Mouse (Mus musculus) erythroblast, adult 5-6 weeks (primary cell): ENCODE measurements around the gene Fam234a. TPM values are rescaled to one million over a fixed set of nuclear protein-coding genes. Genes with fewer than 3 reads are reported as not detected.
A peak's percentile ranks its signal among the peaks of the same experiment; 100 is the strongest.
"Not testable (repeated sequence)": the region's sequence is repeated elsewhere in the genome, so short reads cannot be mapped to it uniquely, and the experiment has no call there.

Experiments
- ATAC-seq: replicated peaks from 2 replicates; pipeline ENCODE4 v1.8.0; 2016; ENCODE audit warnings: moderate number of reproducible peaks, mild to moderate bottlenecking, moderate TSS enrichment, inconsistent platforms; ENCODE audit not compliant: poor library complexity, low FRiP score, severe bottlenecking
- total RNA-seq, 2 experiments: library from RNA; stranded (forward) in 1 of 2; stranded (reverse) in 1 of 2; fragments of 150-400 nt in 1 of 2; fragments of 200-764, 138-1000 nt in 1 of 2; gene quantifications; 2 replicates each; pipeline versions ENCODE4 v1.2.3 to v1.2.4; 2015 to 2017; ENCODE audit warnings: low replicate concordance in 2 of 2

Gene Fam234a
- total RNA-seq, 2 experiments from 2014 or later, result 4.2 to 4.8 TPM

DNA sequence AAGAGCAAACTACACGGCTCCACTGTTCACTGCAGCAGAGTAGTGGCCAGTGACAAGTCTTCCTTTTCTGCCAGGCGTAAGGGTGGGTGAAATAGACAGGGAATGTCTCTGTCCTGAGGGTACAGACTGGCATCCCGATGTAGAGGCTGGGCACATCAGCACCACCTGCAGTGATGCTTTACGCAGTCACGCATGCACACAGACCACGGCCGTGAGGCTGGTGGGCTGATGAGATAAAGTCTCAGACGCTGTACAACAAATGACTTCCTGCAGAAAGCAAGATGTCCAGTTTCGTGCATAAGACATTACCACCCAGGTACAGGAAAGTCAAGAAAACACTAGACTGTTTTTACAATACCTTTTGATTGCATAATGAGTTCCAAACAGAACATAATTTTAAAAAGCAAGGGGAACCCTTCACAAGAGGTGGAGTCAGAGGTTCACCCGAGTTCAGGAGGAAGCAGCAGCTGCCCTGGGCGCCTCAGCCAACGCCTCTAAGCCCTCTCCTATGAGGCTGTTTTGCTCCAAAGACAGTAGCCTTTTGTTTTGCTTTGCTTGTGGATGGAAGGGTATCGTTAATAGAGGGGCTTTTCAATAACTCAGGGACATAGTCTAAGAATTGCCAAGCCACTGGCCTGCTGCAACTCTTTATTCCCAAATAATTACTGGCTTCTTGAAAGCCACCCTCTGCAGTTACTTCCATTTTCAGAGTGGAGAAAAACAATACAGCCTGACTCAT lies 8.8 kb downstream of the Fam234a start:
- no peak for ATAC-seq

DNA sequence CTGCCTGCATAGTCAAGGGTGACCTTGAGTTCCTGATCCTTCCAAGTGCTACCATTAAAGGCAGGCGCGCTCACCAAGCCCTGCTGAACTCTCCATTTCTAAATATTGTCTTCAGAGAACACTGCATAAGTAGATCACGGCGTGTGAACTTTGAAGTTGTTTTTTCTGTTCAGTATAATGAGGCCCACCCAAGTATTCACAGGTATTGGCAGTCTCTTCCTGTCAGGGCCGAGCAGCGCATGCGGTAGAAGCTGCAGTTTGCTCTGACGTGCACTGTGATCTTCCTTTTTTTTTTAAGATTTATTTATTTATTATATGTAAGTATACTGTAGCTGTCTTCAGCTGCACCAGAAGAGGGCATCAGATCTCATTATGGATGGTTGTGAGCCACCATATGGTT lies 9.7 kb downstream of the Fam234a start:
- ATAC-seq, result no peak

DNA sequence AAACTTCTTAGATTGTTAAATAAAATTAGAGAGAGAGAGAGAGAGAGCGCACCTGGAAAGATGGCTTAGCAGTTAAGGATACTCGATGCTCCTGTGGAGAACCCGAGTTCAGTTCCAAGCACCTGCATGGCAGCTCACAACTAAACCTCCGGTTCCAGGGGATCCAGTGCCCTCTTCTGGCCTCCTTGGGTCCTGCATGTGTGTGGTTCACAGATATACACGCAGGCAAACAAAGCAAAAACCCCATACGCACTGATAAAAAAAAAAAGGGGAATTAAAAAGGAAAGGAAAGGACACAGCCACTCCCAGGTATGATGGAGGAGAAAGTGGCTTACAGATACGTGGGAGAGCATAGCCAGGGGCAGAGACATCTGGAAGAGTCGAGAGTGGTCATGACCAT lies 11.2 kb downstream of the Fam234a start:
- 0 out of 2 replicates have a peak, but pooled peaks have one; percentile 58 for ATAC-seq

DNA sequence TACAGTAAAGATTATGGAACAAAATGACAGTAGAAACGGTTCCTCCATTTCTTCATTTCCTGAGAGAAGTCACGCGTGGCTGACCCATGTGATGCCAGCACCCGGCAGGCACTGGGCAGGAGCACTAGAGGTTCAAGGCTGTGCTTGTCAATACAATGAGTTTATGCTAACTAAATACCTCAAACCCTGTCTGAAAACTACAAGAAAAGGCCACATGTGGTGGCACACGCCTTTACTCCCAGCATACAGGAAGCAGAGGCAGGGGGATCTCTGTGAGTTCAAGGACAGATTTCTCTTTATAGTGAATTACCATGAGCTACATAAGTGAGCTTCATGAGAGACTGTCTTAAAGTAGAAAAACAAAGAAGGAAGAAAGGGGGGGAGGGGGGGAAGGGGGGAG lies 12.9 kb downstream of the Fam234a start:
- ATAC-seq, result no peak

DNA sequence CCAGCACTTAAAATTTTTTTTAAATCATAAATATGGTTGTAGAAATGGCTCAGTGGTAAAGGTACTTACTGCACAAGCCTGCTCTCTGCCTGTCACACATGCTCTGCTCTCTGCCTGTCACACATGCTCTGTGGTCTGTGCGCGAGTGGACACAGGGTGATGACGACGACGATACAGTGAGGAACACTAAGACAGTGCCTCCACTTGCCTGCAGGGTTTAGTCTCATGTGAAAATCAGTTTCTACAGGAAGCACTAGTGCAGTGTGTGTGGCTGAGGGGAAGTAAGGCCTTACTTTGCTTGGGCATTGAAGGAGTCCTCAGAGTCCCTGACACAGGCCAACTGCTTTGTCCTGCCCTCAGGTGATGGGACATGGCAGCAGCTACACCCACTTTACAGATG lies 14.3 kb downstream of the Fam234a start:
- ATAC-seq, result no peak

DNA sequence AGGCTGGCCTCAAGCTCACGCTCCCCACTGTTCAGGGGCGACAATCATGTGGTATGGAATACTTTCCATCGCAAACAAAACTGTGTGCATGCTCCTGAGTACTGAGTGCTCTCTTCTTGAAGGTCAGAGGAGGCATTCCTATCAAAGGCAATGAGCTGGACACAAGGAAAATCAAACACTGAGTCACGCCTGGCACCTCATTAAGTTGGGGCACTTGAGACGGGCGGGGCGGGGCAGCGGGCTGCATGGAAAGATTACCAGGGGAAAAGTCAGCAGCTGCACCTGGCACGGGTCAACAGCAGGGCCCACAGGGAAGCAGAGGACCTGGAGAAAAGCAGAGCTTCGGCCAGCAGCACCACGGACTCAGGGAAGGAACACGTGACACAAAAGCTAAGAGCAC lies 18.9 kb downstream of the Fam234a start:
- ATAC-seq, result no peak

DNA sequence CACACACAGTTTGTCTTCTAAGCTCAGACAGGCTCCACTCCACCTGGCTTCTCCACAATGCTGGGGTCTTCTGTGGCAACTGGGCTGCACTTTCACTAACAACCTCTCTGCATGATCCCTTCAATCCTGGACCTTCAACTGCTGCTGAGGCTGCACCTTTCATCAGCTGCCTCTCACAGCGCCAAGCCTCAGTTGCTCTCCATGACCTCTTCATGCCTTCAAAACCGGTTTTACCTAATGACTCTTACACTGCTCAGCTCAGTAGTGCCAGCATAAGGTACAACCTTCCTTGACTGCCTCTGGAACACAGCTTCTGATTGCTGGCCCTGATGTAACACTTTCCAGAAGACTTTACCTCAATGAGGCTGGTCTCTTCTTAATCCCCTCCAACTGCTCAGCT lies 22.5 kb downstream of the Fam234a start:
- ATAC-seq, result no peak

DNA sequence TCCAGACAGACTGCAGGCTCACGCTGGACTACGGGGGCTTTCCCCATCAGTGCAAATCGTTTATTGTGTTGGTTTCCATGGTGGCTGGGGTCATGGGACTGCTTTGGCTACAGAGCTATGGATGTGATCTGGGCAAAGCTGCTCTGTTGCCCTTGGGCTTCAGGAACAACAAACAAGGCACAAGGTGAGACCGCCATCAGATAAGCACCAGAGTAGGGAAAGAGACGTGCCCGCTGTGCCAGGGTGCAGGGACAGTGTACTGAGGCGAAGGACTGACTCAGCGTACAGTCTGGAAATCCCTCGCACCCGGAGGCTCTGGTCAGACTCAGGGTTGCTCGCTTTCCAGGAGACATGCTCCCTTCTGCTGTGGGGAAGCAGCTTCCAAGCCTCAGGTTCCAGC lies 31.4 kb downstream of the Fam234a start:
- ATAC-seq, result no peak

DNA sequence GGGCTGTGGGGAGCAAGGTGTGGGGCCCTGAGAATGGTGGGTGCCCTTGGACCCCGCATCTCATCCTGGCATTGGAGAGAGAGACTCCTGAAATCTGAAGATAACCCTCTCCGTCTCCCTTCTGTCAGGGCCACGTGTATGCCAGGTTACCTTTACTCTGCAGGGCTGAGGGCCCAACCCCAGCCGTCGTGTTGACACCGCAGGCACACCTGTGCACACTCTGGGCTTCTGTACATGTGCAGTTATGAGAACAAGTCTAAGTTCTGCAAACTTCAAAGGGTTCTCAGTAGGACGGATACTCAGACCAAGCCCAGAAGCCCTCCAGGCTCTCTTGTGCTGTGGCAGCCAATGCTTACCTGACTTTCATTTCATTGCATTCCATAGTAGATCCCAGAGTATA lies 31.8 kb downstream of the Fam234a start:
- no peak for ATAC-seq

DNA sequence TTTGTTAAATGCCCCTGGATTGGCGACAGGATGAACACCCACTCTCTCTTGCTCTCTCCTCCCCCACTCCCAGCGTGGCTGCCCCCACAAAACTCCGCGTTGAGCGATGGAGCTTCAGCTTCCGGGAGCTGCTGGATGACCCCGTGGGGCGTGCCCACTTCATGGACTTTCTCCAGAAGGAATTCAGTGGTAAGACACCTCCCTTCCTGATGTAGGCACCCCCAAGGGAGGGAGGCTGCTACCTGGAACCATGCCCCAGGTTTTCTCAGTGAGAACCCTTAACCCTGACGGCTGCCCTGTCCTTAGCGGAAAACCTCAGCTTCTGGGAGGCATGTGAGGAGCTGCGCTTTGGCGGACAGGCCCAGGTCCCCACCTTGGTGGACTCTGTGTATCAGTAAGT lies 36.4 kb downstream of the Fam234a start, which contains the start of gene Arhgdig:
Arhgdig (minus strand) TSS at position 101 of the 400 bp plus-strand sequence.
- no peak for ATAC-seq

DNA sequence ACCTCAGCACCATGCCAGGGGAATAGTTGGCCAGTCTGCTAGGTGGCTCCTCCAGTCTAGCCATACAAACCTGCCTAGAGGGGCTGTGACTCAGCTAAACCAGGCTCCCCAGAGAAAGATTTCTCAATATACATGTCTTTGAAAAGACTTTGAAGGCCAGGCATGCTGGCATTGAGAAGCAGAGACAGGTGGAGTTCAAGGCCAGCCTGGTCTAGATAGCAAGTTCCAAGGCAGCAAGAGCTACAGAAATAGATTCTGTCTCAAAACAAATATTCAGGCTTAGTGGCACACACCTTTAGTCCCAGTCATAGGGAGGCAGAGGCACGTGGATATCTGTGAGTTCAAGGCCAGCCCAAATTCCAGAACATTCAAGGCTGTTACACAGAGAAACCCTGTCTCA lies 37.6 kb downstream of the Fam234a start:
- ATAC-seq, result no peak

DNA sequence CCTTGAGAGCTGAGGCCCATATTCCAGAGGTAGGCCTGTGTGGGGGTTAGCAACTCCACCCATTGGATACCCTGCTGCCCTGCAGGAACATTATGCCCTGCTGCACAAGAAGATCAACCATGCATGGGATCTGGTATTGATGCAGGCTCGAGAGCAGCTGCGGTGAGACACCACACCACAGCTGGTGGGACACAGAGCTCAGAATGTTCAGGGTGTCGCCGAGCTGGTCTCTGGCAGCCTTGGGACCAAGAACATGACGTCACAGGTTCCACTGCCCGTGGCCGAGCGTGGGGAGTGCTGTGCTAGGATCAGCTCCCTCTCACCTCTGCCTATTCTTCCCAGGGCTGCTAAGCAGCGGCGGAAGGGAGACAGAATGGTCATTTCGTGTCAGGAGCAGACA lies 39.3 kb downstream of the Fam234a start:
- ATAC-seq, result no peak

DNA sequence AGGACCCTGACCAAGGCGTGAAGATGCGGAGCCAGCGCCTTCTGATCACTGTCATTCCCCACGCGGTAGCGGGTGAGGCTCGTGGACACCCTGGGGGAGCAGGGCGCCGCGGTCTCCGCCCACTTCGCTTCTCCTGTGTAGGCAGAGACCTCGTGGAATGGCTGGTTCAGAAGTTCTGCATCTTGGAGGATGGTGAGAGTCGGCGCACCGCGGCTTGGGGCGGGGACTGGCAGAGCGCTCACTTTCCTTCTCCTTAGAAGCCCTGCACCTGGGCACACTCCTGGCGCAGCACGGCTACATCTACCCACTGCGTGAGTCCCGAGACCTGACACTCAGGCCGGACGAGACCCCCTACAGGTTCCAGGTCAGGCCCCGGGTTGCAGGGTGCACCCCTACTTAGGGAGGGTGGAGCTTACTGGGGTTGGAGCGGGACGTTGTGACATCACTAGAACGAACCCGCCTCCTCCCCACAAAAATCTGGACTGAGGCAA lies 40.7 kb downstream of the Fam234a start:
- ATAC-seq, result 0 out of 2 replicates have a peak, but pooled peaks have one; percentile 18

DNA sequence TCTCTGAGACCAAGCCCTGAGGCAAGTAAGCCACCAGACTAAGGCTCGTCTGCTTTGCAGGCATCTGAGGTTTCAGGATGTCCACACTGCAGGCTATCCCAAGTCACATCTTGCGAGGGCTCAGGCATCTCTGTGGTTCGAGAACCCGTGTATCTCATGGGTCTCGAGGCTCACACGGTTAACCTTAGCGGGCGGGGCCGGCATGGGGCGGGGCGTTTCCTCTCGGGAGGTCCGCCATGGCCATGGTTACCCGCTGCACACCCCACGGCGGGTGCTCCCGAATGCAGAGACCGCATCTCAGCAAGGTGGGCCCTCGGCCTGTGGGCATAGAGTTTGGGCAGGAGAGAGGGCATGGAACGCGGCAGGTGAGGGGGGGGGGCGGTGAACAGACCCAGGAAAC lies 41.3 kb downstream of the Fam234a start, which contains the start of gene Rgs11:
Rgs11 (plus strand) TSS at position 215 of the 400 bp plus-strand sequence.
- no peak for ATAC-seq

DNA sequence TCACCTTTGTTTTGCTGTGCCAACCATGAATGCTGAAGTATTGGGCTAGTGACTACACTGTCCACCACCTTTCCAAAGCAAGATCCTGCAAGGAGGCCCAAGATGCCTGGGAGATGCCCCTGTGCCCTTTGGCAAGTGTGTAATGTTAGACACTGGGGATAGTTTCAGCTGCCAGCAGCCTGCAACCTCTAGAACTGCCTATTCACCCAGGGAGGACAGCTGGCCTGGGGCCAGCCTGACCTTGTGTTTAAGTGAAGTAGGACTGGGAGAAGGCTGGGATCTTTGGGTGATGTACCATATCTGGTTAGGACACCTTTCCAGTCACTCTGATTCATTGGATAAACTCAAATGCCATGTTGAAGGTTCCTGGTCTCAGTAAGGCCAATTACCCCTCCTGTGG lies 42.0 kb downstream of the Fam234a start:
- no peak for ATAC-seq

DNA sequence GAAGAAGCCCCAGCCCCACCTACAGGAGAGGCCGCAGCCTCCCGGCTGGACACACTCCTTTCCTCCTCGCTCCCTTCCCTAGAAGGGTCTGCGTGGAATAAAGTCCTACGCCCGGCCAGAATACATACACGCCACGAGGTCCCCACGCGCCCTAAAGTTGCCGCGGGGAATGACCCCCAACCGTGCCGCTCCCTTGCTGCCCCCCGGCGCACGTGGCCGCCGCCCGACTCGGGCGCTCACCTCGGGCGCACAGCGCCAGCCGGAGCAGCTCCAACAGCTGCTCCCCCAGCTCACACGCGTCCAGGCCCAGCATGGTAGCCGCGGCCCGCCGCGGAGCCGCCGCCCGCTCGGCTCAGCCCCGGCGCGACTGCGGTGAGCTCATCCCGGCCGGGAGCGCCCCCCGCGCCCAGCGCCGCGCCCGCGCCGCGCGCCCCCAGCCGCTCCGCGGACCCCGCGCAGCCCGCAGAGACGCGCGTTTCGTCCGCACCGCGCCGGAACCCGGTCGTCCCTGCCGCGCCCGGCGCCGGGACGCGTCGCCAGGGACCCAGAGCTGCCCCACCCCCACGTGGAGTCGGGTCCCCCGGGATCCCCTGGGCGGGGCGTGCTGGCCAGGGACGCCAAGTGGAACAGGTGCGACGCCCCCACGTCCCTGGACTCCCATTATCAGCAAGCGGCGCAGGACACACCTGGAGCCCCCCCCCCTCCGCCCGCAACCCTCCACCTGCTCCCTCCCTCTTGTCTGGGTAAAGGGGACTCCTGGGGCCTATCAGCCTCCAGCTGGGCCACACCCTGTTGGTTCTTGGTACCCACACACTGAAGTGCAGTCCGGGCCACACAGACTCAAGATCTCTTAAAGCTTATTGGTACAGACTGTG lies 43.0 kb downstream of the Fam234a start:
- ATAC-seq, result no peak

DNA sequence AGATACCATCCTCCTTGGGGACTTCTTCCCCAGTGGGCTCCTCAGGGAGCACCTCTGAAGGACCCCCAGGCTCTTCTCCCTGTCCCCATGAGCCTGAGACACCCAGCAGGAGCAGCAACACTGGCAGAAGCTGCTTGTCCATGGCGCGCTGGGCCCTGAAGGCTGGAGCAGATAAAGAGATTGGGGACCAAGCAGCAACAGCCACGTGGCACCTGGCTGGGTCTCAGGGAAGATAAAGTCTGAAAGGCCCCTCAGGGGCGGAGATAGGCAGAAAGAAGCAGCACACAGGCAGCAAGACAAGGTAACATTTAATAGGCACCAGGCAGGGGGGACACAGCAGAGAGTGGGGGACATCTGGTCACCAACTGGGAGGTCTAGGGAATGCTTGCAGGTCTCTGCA lies 45.1 kb downstream of the Fam234a start, which contains the start of gene Pdia2:
Pdia2 (minus strand) TSS at position 196 of the 400 bp plus-strand sequence.
- ATAC-seq, result peak; percentile 52

DNA sequence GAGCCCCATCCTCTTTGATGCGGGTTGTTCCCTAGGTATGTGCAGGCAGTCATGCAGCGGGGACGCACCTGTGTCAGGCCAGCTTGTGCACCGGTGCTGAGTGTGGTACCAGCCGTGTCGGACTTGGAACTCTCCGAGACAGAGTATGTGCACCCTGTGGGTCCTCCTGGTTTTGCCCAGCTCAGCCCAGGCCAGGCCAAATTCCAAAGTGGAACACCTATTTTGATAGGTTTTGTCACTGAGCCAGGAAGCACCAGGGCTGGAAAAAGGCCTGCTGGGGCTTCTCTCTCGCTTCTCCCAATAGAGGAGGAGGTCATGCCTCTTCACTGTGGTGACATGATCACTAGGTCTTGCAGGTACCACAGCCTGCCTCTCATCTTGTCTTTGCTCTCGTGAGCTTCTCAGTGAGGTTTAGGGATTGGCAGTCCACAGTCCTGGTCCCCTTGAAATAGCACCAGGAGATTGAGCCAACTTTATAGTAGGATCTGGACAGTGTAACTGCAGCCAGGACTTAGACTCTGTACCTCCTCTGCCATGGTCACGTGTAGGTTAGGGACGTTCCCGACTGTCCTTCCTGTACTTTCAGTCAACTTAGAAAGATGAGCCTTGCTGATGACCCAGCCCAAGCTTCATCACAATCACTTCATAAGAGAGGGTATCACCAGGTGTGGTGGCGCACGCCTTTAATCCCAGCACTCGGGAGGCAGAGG lies 51.4 kb downstream of the Fam234a start:
- no peak for ATAC-seq

DNA sequence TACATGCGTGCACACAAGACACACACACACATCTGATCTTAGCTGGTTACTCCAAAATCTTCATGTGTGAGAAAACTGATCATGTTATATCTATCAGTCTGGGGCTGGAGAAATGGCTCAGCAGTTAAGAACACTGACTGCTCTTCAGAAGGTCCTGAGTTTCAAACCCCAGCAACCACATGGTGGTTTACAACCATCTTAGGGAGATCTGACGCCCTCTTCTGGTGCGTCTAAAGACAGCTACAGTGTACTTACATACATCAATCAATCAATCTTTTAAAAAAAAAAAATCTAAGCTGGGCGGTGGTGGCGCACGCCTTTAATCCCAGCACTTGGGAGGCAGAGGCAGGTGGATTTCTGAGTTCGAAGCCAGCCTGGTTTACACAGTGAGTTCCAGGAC lies 52.6 kb downstream of the Fam234a start:
- not testable (repeated sequence) for ATAC-seq
